Mouse (Mus musculus) layer of hippocampus, postnatal 14 days (tissue): Measurements from ENCODE around the gene AU021092. TPM values are rescaled to one million over a fixed set of nuclear protein-coding genes. Genes with fewer than 3 reads are reported as not detected.
"Not testable (repeated sequence)": the region's sequence is repeated elsewhere in the genome, so short reads cannot be mapped to it uniquely, and the experiment has no call there.

Experiments used
- DNase-seq, 2 experiments: peaks; one replicate each; pipeline ENCODE4 v3.0.0; 2021 to 2022; ENCODE audit warnings: low spot score in 2 of 2, mixed read lengths in 1 of 2
- long read RNA-seq, 2 experiments: library from polyadenylated mRNA; stranded (forward); transcript quantifications; one replicate each; pipeline ENCODE4 v2.0.0; 2021
- total RNA-seq, 2 experiments: library from RNA; stranded (reverse); gene quantifications; 2 replicates each; pipeline ENCODE4 v1.2.3; 2021

Gene AU021092
- total RNA-seq = 1 to 10 TPM; 9.6 to 9.8 TPM
- long read RNA-seq, experiment 1, partial matches to known transcripts = 0 of 5 reads
- long read RNA-seq, experiment 1, other reads (novel, unspliced or antisense) = 1 of 5 reads
- long read RNA-seq, experiment 2, partial matches to known transcripts = 0 of 2 reads
- long read RNA-seq, experiment 2, other reads (novel, unspliced or antisense) = 0 of 2 reads

- no peak for DNase-seq
These were observed at the start of gene AU021092 for GRCm38 (mm10) chr16:5222140-5222539. Gene AU021092, minus strand, starts transcription at chr16:5222299.

- DNase-seq = no peak
These were observed 49.4 kb upstream of the AU021092 start for GRCm38 (mm10) chr16:5271411-5272035.

DNA sequence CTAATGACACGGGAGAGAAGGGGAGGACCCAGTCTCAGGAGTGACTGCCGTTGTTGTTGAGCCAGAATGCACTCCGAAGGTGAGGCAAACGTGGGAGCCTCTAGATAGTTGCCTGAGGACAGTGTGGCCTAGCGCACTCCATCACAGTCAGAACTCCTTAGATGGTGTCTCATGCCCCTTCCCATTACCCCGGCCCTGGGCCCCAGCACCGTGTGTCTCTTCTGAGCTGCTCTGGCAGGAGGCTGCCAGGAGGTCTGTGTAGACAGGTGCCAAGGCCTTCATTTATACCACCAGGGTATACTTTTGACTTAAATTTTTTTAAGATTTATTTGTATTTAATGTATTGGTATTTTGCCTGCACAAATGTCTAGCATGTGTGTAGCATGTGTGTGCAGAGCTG is 41.8 kb upstream of the AU021092 start:
- DNase-seq = no peak

DNA sequence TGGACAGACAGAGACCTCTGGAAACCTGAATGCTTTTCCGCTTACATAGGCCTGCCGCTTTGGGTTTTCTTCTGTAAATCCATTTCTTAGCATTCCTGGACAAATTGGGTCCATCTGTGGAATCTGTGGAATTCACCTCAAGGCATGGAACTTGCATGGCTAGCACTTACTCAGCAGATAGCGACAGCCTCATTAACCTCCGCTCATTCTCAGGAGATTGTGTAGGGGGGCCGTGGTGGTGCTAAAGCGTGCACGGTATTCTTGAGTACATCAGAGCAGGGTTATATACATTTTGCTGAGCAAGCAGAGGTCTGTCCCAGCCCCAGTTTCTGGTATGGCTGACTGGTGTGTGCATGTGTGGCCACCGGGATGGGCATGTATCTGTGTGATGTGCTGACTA is 41.1 kb upstream of the AU021092 start:
- DNase-seq = no peak

- peak; percentile 94 to 97 for DNase-seq
These were observed 33.8 kb upstream of the AU021092 start, which contains the start of gene Eef2kmt for GRCm38 (mm10) chr16:5255779-5256496. Gene Eef2kmt, minus strand, starts transcription at chr16:5255983.

- DNase-seq = no peak
These were observed 33.1 kb upstream of the AU021092 start for GRCm38 (mm10) chr16:5255081-5255740.

DNA sequence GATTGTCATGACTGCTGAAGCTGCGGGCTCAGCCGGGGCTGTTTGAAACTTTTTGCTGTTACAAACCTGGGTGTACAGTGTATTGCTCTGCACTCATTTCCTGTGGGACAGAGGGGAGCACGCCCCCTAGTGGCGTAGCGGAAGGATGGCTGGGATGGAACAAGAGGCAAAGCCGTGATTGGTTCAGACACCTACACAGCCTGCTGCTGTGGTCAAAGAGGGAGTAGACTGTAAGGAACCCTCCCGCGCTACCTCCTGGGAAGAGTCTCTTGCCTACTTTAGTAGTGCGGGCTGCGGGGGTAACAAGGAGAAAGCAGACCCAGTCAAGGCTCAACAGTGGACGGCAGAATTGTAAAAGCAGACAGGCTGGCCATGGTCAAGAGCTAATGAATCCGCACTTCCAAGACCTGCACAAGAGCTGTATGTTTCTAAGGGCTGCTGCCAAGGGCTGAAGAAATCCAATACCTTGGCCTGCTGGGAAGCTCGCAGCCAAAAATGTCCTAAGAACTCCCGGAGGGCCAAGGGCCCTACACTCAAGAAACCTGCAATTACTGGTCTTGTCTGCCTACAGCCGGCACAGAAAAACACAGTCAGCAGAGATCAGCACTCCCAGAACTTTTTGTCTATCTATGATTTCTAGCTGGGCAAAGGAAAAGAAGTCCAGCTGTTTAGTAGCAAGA is 32.4 kb upstream of the AU021092 start:
- peak; percentile 48 to 64 for DNase-seq

DNA sequence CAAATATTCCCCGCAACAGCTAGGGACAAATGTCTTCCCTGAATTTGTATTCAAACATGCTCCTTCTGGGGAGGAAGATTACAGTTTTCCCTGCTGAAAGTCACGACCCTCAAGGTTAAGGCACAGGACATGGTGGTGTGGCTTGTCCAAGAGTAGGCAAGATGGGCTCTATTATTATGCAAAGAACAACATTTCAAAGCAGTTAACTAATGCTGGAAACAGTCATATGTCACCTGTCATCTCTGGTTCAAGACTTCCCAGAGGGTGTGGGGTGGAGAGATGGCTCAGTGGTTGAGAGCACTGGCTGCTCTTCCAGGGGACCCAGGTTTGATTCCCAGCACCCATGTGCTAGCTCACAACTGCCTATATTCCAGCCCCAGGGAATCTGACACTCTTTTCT is 30.2 kb upstream of the AU021092 start:
- DNase-seq = no peak

- no peak for DNase-seq
These were observed 28.8 kb upstream of the AU021092 start for GRCm38 (mm10) chr16:5250891-5251290.

DNA sequence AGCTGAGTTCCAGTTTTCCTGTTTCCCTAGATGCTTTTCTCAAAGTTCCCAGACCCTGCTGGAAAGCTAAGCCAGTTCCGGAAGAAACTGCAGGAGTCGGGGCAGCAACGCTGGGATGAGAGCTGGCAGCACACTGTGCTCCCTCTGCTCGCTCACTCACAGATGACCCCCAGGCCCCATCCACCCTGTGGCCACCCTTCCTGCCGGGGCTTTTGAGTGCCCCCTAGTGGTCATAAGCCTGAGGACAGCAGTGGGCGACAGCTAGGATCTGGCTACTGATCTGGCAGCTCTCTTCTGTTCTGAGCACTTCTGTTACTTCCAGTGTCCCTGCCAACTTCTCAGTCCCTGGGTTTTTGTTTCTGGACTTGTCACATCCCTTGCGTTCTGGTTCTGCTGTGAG is 22.3 kb upstream of the AU021092 start:
- DNase-seq = peak; percentile 45 to 51

- DNase-seq = no peak
These were observed 20.8 kb upstream of the AU021092 start for GRCm38 (mm10) chr16:5242882-5243281.

- no peak for DNase-seq
These were observed 20.3 kb upstream of the AU021092 start for GRCm38 (mm10) chr16:5242355-5242754.

GRCm38 (mm10) chr16:5233418-5234313 is 11.6 kb upstream of the AU021092 start, which contains the start of gene Alg1:
Gene Alg1, plus strand, starts transcription at chr16:5233621.
- peak; percentile 91 to 94 for DNase-seq

DNA sequence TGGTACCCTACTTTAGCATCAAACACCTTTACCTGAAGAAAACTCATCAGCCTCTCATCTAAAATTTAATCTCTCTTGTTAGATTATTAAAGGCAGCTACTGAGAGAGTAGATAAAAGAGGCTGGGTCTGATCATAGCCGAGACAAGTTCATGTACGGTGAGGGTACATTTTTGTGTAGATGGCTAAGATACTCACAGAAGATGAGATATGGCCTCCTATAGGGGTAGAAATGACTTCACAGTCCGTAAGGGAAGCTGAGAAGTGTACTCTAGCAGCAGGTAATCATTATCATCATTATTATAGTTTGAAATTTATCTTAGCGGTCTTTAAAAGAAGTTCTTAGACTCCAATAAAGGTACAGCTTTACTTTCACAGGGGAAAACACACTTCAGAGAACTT is 10.9 kb upstream of the AU021092 start:
- DNase-seq = no peak

DNA sequence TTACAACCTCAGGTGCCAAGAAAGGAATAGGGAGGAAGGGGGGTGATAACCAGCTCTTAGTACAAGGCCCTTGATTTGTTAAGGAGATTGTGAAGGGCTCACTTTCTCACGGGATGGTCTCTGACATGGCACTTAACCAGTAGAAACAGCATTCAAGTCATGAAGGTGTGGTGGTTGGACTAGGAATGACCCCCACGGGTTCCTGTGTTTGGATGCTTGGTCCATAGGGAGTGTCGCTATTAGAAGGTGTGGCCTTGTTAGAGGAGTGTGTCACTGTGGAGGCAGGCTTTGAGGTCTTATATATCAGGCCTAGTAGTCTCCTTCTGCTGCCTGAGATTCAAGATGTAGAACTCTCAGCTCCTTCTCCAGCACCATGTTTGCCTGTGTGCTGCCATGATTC is 6.0 kb upstream of the AU021092 start:
- DNase-seq = not testable (repeated sequence)

- not testable (repeated sequence) for DNase-seq
These were observed 5.4 kb upstream of the AU021092 start for GRCm38 (mm10) chr16:5227501-5227900.

DNA sequence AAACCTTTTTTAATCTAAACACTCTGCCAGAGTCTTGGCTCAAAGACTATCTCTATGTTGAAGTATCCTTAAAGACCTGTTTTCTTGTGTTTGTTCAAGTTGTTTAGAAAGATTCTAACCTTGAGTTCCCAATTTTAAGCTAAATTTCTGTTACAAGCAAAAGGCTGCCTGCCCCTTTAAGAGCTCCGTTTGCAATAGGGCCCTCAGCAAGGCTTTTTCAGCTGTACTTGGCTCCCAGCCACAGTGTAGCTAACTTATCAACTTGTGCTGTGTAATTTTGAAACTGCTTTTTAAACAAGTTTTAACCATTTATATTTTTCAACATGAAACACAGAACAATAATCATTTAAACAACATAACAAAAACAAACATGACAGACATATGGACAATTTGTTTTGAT is 4.4 kb upstream of the AU021092 start:
- DNase-seq = not testable (repeated sequence)

GRCm38 (mm10) chr16:5221403-5221802 is 696 bp downstream of the AU021092 start:
- DNase-seq = no peak

DNA sequence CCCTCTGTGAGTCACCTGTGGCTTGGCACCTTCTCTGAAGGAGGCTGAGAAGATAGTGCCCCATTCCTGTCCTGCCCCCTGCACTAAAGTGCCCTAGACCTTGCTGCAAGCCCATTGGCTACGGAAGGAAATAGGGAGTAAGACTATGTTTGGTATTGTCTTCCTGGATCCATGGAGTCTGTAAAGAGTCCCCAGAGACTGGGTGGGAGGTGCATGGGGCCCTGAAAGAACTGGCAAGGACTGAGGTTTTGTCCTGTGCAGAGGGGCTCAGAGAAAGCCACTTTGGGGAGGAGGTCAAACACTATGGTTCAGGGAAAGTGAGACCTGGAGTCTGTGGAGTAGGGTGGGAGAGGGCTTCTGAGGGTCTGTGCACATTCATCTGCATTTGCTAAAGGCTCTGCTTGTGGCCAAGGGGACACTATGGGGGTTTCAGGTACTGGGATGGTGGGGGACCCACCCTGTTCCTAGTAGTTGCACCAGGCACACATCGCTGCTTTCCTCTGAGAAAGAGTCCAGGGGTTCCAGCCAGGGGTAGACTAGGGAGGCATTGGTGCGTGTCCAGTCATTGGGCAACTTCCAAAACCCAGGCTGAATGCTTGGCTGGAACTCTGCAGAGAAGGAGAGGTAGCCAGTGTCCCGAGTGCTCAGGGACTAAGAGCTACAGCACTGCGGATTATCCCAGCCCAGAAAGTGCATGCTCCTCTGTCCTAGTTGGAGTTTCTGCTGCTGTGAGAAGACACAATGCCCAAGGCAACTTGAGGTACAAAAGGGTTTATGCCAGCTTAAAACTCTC is 4.6 kb downstream of the AU021092 start:
- no peak for DNase-seq
